Mouse (Mus musculus): ENCODE data around the gene Pla2g7.
"Not testable (repeated sequence)": the region's sequence is repeated elsewhere in the genome, so short reads cannot be mapped to it uniquely, and the experiment has no call there.

Gene Pla2g7

DNA sequence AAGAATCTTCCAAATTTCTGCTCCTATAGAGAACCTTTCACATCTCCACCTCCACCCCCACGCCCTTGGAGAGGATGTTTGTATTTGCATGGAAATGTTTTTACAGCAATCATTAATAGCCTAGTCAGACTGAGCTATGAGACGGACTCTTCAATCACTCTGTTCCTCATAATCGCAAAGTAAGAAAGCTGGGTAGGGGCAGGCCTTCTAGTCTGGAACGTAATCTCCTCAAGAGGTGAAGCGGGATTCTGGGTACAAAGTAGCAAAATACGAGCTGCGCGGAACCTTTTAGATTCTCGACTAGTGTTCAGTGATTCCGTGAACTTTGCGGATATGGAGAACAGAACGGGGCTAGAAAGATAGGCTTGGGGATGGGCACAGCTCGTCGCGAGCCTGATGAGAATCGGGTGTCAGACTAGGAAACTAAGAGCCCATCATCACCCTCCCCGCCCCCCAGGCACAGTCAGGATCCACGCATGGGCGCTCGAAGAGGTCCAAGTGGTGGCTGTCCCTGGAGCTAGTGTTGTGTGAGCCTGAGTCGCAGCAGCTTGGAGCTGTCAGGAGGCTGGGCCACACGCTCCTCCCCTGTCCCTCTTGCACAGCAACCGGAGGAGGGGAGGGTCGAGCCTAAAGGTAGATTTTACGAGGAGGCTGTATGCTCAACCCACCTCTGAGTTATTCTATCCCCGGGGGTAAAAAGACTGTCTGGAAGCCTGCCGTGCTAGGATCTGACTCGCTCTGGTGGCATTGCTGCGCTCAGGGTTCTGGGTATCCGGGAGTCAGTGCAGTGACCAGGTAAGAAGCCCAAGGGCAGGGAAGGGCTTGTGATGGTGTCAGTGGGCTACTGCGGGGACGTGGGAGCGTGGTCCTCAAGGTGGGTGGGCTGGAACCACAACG lies at the start of gene Pla2g7:
Gene Pla2g7 (plus strand): TSS at position 107 of the 897 bp plus-strand sequence.
- peak; percentile 9 for DNase-seq

DNA sequence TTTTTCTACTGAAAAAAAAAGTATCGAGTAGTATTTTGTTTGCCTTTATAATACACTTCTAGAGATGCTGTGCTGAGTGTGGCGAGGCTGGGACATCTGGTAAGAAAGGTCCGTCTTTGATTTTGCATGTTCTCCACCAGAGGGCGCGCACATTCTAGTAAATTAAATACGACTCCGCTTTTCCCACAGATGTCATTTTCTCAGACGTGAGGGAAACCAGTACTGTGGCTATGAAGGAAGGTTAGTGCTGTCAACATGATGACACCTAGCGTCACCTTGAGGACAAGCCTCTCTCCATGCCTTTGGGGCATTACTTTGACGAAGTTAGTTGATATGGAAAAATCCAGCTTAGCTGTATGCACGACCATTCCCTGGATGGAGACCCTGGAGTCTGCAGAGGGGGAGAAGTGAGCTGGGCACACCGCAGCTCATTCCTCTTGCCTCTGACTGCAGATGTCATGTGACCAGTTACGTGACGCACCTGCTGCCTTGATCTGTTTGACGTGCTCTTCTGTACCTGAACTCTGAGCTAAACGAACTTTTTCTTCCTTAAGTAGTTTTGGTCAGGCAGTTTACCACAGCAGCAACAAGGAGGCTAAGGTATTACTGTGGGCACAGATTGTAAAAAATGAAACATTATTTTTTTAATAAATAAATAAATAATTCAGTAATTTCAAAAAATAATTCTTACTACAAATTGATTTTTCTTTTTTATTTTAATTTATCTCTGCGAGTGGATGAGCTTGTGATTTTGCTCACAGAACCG lies 49.1 kb upstream of the Pla2g7 start:
- peak; percentile 33 for DNase-seq

DNA sequence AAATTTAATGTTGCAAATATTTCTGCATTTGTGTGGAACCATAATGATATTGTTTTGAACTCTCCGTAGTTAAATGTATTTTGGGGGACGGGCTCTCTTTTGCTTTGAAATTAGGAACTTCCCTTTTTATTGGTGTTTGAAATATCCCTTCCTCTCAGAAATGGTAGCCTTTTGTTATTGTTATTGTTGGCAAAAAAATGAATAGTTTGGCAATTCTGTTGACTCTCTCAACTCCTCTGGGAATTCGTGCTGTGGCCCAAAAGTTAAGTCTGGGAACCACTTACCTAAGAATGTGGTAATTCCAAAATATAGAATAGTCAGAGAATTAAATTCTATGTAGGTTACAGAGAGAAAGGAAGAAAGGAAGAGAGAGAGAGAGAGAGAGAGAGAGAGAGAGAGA lies 47.7 kb upstream of the Pla2g7 start:
- DNase-seq: no peak

DNA sequence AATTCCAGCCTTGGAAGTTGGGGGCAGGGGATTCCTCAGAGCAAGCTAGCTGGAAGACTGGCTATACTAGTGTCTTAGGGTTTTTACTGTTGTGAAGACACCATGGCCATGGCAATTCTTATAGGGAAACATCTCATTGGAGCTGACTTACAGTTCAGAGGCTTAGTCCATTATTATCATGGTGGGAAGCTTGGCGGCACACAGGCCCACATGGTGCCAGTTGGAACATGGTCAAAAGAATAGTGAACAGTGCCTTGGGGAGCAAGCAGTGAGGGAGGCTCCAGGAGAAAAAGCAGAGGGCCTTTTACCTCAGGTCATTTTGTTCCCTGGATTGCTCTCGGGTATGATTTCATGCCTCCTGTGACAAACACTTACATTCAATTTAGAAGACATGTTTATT lies 37.4 kb upstream of the Pla2g7 start:
- peak; percentile 7 for DNase-seq

DNA sequence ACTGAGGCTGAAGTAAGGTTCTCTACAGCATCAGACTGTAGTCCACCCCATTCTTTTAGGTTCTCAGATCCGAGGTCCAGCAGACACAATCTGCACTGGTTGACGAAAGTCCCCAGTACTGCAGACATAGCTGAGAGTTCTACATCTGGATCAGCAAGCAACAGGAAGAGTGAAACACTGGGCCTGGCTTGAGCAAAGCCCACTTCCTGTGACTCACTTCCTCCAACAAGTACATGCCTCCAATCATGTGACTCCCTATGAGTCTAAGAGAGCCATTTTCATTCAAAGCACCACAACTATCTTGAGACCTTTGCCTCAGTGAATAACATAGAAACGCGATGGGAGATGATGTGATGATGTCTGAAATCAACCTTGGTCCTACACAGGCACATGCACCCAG lies 36.7 kb upstream of the Pla2g7 start:
- no peak for DNase-seq

DNA sequence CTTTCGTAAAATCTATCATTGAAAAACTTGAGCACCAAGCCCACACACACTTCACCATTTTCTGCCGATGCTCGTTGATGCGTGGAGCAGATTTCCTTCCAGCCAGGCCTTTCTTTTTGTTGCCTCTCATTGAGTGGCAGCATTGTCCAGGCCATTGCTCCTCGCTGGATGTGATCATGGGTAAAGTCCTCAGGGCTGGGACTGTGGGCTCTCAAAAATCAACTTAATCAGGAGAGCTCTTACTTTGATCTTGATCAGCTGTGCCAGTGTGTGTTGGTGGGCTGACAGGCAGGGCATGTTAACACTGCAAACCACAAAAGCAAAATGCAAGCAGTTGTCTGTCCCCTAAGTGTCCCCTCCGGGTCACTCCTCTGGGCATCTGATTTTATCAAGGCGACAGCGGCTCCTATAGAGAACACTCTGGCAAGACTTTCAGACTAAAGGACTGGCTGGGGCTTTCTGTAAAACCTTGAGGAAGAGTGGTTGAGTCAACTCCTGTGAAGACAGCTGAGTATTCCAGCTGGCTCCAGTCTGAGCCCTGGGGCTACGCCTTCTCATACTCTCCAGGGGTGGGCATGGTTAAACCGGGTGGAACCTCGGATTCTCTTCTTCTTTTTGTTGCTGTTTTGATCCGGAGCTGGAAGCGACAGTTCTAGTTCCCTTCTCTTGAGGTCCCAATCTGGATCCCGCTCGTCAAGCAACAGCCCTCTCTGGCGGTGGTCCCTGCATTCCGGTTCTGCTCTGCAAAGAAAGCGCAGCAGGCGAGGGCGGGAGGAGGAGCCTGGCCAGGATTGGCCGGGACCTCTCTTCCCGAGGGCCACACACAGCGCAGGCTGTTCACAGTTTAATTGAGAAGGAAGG lies 33.3 kb upstream of the Pla2g7 start:
- peak; percentile 15 for DNase-seq

DNA sequence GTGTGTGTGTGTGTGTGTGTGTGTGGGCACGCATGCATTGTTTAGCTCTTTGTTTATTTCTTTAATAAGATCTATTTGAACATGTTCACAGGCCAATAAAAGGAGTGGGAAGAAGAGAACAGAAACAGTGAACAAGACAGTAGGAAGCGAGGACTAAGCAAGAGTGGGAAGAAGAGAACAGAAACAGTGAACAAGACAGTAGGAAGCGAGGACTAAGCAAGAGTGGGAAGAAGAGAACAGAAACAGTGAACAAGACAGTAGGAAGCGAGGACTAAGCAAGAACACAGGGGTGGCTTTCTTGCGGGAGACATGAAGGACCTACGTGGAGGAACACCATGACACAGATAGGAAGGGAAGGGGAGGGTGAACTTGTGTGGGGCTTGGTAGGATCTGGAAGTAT lies 31.1 kb upstream of the Pla2g7 start:
- DNase-seq: not testable (repeated sequence)

DNA sequence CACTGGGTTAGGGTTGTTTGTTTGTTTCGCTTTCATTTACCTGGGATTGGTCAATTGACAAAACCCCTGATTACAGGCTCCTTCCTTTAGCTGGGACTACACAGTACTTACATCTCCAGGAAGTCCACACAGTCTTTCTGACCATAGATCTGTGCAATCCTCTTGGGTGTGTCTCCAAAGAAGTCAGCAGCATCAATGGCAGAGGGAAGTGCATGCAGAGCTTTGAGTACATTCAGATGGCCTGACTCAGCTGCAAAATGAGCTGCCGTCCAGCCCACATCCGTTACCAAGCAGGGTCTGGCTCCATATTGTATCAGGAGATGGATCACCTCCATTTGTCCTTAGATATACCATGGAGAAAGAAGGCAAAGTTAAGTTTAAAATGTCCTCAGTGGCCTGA lies 29.1 kb upstream of the Pla2g7 start:
- no peak for DNase-seq

DNA sequence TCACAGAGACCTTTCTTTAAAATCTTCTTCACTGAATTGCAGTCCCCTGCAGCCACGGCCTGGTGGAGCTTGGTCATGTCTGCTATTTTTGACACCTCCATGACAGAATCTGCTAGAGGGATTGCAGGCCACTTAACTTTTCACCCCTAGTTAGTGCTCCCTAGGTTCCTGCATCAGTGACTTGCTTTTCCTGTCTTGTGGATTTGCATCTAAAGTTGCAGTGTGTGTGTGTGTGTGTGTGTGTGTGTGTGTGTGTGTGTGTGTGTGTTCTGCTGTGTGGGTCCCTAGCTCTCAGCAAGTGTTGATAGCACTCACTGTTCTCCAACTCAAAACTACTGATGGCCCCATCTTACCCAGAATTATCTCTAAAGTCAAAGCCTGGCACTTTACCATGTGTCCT lies 24.4 kb upstream of the Pla2g7 start, which contains the start of gene Ankrd66:
Gene Ankrd66 (minus strand): TSS at position 101 of the 400 bp plus-strand sequence.
- no peak for DNase-seq

DNA sequence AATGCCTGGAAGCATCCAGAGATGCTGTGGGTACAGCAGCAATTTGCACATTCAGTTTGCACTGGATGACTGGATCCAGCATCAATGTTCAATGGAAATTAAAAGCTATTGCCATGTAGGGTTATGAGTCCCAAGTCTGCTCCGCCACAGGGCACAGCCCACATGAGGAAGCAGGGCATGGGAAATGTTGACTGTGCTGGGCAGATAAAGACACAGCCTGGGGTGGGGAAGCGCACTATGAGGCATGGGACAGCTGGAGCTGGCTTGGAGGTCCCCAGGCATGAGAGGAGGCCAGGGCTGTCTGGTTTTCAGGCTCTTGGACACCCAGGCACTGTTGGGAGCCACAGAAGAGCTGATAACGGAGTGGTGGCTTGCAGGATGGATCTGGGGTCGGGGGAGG lies 23.9 kb upstream of the Pla2g7 start:
- DNase-seq: no peak

DNA sequence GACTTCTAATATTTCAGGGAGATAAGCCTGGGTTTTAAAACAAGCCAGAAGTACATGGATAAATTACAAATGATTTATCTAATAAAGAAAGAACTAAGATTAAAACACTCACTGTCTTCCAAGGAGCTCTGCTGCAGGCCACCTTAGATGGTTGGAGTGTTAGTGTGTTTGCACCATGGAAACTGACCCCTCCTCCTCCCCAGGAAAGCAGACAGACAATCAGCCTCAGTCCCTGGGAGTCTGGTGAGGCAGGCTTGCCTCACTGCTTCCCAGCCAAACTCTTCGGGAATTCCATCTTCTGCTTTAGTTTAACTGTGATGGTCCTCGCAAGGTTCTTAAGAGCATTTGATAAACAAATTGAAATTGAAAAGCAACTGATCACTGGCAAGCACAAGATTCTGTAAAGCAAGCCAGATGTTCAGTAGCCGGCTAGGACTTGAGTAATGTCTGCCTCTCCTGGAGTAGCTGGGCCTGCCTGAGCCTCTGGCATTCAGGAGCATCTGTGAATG lies 16.7 kb upstream of the Pla2g7 start:
- no peak for DNase-seq

DNA sequence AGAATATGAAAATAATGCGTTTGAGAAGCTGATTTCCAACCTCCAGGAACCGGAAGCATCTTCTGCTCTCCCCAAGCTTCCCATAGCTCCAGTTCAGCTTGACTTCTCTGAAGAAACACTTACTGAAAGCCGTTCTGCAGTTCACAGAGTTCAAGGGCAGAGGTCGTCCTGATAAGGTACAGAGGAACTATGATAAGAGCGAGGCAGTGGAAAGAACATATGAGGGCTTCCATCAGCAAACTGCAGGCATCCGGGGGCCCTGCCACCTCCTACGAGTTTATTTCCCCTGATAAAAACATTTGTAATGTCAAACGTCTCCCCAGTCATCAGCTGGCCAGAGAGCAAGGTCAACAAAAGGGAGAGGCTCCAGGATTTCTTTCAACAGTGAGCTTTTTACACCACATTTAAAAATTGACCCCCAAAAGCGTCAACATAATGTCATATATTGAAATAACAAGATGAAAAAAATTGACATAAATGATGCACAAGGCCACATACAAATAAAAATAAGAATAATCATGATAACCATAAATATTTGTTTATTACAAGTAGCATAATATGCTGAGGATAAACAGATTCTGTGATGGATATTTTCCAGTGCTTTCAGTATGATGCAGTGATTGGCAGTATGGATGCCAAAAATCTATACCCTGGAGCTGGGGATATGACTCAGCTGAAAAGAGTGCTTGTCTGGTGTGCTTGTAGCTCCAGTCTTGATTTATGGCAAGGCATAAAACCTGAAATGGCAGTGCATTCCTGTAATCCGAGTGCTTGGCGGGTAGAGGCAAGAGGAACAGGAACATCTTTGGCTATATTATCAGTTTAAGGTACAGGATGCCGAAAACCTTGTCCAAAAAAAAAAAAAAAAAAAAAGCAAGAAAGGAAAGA lies 13.1 kb upstream of the Pla2g7 start:
- no peak for DNase-seq

DNA sequence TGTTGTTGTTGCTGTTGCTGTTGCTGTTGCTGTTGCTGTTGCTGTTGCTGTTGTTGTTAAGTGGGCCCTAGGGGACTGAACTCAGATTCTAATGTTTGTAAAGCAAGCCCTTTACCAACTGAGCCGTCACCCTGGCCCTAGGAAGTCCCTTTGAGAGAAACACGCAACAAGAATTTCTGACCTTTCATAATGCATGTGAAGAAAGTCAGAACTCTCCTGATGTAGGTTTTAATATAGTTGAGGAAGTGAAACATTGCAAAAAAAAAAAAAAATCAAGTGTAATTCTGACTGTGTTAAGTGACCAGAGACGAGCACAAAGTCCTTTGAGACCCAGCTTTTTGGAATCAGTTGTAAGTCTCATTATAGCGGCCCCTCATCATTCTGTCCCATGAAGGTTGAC lies 10.8 kb upstream of the Pla2g7 start:
- no peak for DNase-seq

DNA sequence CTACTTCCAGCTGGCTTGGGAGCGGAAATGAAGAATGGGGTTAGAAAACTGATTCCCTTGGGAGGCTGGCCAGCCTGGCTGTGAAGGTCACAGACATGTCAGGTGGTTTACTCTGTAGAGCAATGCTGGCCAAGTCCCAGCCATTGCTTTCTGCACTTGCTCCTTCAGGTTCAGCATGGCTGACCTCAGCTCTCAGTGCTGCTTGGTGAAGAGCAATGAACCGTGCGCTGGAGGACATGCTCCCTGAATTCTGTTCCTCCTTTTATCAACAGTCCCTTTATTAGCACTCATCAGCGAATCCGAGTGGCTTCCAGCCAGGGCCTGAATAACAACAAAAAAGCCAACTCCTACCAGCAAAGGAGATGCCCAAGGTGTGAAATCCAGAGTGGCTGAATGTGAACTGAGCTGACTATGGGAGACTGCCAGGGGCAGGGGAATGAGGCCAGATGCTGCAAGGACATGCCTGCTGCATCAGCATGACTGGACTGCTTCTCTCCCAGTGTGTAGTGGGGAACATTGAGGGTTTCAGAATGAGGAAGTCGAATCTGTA lies 10.3 kb upstream of the Pla2g7 start:
- no peak for DNase-seq

DNA sequence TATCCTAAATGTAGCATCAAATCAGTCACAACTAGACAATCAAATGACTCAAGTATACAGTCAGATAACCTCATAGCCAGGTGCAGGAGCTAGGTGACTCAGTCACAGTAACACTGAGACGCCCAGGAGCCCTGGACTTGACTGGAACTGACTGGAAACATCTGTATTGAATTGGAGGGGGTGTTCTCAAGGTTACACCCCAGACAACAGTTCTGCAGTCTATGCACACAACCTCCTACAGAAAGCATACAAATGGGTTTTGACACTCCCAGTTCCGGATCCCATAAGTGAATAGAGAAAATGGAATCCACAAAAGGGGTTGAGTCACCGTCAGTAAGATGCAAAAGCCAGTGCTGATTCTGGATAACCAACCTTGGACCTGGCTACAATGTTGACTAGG lies 9.2 kb upstream of the Pla2g7 start:
- DNase-seq: no peak

DNA sequence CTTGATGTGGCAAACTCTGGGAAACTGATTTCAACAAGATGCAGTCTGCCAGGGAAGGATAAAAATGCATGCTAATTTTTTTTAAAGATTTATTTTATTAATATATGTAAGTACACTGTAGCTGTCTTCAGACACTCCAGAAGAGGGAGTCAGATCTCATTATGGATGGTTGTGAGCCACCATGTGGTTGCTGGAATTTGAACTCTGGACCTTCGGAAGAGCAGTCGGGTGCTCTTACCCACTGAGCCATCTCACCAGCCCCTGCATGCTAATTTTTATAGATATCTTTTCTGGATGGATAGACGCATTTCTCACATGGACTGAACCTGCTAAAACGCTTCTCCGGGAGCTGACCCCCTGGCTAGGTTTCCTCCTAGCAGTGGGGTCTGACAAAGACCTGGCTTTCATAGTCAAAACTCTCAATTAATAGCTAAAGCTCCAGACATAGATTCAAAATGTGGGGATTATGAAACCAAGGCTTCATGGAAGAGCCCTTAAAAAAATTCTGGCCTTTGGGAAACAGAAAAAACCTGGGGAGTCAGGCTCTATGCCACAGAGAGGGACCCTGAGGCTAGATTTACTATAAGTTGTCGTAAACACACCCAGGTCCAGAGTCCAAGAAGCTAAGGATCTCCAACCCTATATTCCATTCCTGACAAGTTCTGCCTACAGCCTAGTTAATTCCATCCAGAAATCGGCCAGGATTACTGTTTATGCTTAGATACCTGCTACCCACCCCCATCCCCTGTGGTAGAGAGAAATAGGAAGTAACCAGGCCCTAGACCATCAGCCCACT lies 4.5 kb upstream of the Pla2g7 start:
- no peak for DNase-seq

DNA sequence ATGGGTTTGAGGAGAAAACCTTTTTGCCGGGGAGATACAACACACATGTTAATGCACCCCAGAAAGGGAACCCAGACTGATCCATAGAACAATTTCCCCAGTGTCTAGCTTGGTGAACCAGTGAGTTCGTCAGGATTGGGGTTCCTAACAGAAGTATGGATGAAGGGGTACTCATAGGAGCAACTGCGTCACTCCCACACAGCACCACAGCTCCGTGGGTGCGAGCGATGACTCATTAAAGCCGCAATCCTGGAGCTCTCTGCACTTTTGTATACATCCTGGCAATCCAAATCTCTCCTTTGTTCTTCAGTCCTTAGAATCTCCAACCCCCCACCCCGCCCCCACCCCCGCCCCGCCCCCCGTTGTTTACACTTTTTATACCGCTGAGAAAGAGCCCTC lies 306 bp upstream of the Pla2g7 start:
- no peak for DNase-seq

DNA sequence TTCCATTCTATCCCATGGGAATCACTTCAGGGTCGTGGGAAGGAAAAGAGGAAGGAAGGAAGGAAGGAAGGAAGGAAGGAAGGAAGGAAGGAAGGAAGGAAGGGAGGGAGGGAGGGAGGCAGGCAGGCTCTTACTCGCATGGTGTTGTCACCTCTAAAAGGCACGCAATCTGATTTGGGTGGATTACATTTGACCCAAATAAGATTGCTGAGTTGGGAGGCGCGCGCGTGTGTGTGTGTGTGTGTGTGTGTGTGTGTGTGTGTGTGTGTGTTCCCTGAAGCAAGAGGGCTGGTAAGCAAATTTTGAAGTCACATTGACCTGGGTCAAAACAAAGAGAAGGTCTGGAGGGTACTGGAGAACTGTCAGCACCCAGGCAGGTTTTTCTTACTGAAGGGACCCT lies 1.4 kb downstream of the Pla2g7 start:
- DNase-seq: no peak

DNA sequence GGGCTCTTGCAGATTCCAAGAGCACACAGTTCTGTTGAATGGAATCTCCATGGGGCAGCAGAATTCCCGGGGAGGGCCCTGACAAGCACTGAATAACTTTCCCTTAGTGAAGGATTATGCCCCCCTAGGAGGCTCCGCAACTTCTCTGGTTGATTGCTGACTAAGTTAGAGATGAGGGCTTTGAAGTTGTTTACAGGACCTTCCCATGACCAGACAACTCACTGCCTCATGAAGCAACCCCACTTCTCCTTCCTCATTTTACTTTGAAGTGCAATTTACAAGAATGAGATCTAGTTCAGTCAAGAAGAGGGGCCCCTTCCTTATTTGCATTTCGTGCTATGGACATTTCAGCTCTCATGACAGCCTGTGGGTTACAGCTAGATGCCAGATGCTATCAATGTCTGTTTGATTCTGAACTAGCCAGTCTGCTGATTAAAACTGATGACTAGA lies 5.8 kb downstream of the Pla2g7 start:
- peak; percentile 11 for DNase-seq

DNA sequence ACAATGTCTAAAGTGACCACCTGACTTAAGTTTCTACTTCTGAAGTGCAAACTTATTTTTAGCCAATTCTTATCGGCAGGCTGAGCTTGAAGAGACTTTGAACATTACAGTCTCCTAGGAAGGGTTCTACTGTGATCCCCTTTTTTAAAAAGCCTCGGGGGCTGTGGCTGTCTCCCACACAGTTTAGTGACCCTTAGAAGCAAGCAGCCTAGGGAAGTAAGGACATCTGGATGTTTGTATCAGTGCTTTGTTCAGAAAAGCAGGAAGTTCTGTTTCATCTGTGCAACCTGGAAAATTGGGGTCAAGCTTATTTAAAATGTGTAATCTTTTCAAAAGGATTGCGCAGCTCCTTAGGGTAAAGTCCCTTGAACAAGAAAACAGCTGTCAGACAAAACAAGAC lies 12.6 kb downstream of the Pla2g7 start:
- no peak for DNase-seq
